Mouse (Mus musculus) limb, embryonic 12.5 days (tissue): ENCODE results near the gene Cnpy2. TPM values are rescaled to one million over a fixed set of nuclear protein-coding genes. Genes with fewer than 3 reads are reported as not detected.
"Not testable (repeated sequence)": the region's sequence is repeated elsewhere in the genome, so short reads cannot be mapped to it uniquely, and the experiment has no call there.

Source experiments
- ATAC-seq: fragments of 200-750 bp; cut with Nextera tagmentation; 2 replicates; pipeline ENCODE4 v1.8.0; 2017; ENCODE audit warnings: low read depth, moderate TSS enrichment; ENCODE audit not compliant: insufficient number of reproducible peaks, insufficient read depth, low FRiP score, low TSS enrichment
- H3K27ac ChIP-seq: fragments of 300-500 bp; sonication (generic); 2 replicates; pipeline ENCODE4 v1.5.1; 2016; ENCODE audit warnings: mild to moderate bottlenecking, moderate library complexity
- H3K27me3 ChIP-seq: fragments of 300-500 bp; sonication (generic); 2 replicates; pipeline ENCODE4 v1.6.1; 2016; ENCODE audit warnings: mild to moderate bottlenecking, moderate library complexity
- H3K36me3 ChIP-seq: fragments of 300-500 bp; sonication (generic); 2 replicates; pipeline ENCODE4 v1.6.1; 2016; ENCODE audit warnings: mild to moderate bottlenecking, moderate library complexity
- H3K4me1 ChIP-seq: fragments of 300-500 bp; sonication (generic); replicated peaks from 2 replicates; pipeline ENCODE4 v1.6.1; 2016
- H3K4me2 ChIP-seq: fragments of 300-500 bp; sonication (generic); 2 replicates; pipeline ENCODE4 v1.6.1; 2016; ENCODE audit warnings: mild to moderate bottlenecking, moderate library complexity
- H3K4me3 ChIP-seq: fragments of 300-500 bp; sonication (generic); replicated peaks from 2 replicates; pipeline ENCODE4 v1.5.1; 2016; ENCODE audit warnings: mild to moderate bottlenecking
- H3K9ac ChIP-seq: fragments of 300-500 bp; sonication (generic); replicated peaks from 2 replicates; pipeline ENCODE4 v1.6.1; 2016; ENCODE audit warnings: mild to moderate bottlenecking, moderate library complexity
- H3K9me3 ChIP-seq: fragments of 300-500 bp; sonication (generic); 2 replicates; pipeline ENCODE4 v1.6.1; 2016; ENCODE audit warnings: mild to moderate bottlenecking, moderate library complexity
- WGBS: fragments of 180-500 bp; shearing (Covaris S2); methylation state at CpG from one replicate; pipeline ENCODE4 v1.1.7; 2016; 5-methylcytosine and 5-hydroxymethylcytosine counted together
- polyA plus RNA-seq: library from polyadenylated mRNA; unstranded; fragments of >200 nt; fragmentation: Nextera tagmentation; extraction: Ambion mirVana; gene quantifications from 2 replicates; pipeline ENCODE4 v1.2.1, GENCODE M21; 2016

Gene Cnpy2
- polyA plus RNA-seq, 1 experiment from 2014 or later: 351 TPM

DNA sequence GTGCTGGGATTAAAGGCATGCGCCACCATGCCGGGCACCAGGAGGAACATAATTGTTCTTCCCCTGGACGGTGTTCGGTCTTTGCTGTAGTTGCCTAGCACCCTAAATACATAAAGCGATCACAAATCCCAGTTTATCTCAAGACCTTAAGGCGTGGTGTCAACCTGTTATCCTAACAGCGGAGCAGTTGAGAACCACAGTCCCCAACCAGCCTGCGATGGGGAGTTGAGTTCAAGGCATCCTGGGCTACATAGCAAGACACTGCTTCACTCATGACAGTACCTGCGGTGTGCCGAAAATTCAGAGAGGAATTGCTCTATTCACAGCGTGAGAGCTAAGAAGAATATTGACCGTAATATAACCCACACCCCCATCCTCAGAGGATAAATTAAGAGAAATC lies 618 bp upstream of the Cnpy2 start:
- Histone ChIP-seq H3K9ac (peak overlapping the region; percentile 96), H3K36me3 (peaks cover 68% of the 10 kb centered on the region), H3K4me2 (peak overlapping the region; percentile 88), H3K27ac (peak overlapping the region; percentile 97), H3K4me1 (peaks cover 15% of the 10 kb centered on the region), H3K27me3 (no peaks in the 10 kb centered on the region), H3K4me3 (peak overlapping the region; percentile 68), H3K9me3 (no peaks in the 10 kb centered on the region)
- no peak for ATAC-seq
- 64% methylated on average over 12 of the region's 12 CpGs for WGBS

DNA sequence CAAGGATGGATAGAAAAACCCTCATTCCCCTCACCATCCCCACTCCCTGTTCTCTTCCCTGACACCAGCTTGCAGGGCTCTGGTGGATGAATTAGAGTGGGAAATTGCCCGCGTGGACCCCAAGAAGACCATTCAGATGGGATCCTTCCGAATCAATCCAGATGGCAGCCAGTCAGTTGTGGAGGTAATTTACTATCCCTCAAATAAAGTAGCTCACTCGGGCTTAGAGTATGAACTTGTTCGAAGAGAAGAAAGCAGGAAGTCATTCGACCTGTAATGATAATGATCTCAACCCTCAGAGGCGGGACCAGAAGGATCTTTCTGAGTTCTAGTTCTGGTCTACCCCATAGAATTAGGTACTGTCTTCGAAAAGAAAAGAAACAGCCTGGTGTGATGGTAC lies 1.3 kb downstream of the Cnpy2 start:
- Histone ChIP-seq H3K9ac (peak overlapping the region; percentile 96), H3K4me3 (peak overlapping the region; percentile 68), H3K36me3 (peaks cover 68% of the 10 kb centered on the region), H3K4me1 (peaks cover 15% of the 10 kb centered on the region), H3K4me2 (peak overlapping the region; percentile 88), H3K27me3 (no peaks in the 10 kb centered on the region), H3K9me3 (no peaks in the 10 kb centered on the region), H3K27ac (peak overlapping the region; percentile 97)
- 70% methylated on average over 8 of the region's 8 CpGs for WGBS
- no peak for ATAC-seq

DNA sequence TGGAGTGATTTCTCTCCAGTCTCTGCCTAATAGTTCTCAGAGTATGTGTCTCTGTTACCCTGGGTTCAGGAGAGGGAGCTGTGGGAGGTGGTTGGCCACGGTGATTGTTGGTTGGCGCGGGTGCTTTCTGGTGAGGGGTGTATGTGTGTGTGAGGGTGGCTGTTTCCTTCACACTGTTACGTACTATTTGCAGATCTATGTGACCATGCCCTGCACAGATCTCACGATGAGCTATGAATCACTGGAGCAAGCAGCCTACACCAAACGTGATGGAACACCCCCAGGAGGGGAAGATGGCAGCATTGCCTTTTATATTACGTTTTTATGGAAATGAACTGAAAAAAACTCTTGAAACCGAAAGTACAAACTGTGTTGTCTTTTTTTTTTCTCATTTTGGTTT lies 4.6 kb downstream of the Cnpy2 start:
- H3K9ac ChIP-seq: no peak overlapping the region
- no peak overlapping the region for H3K4me2 ChIP-seq
- no peak overlapping the region for H3K4me3 ChIP-seq
- no peak for ATAC-seq
- no peaks in the 10 kb centered on the region for H3K9me3 ChIP-seq
- no peak overlapping the region for H3K27ac ChIP-seq
- H3K4me1 ChIP-seq: peaks cover 12% of the 10 kb centered on the region
- 94% methylated on average over 8 of the region's 8 CpGs for WGBS
- no peaks in the 10 kb centered on the region for H3K27me3 ChIP-seq
- peaks cover 57% of the 10 kb centered on the region for H3K36me3 ChIP-seq

DNA sequence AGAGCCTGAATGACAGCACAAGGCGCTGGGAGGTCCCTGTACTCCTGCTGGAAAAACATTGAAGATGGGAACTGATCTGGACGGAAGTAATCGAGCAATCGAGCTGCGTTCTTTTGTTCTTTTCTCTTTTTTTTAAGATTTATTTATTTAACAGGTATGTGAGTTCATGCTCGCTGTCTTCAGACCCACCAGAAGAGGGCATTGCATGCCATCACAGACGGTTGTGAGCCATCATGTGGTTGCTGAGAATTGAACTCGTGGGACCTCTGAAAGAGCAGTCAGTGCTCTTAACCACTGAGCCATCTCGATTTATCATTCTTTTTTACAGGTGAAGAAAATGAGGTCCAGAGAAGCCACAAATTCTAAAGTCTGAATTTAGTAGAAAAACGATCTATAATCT lies 5.4 kb downstream of the Cnpy2 start:
- Histone ChIP-seq H3K36me3 (peaks cover 57% of the 10 kb centered on the region), H3K27me3 (no peaks in the 10 kb centered on the region), H3K27ac (no peak overlapping the region), H3K9ac (no peak overlapping the region), H3K4me2 (no peak overlapping the region), H3K9me3 (no peaks in the 10 kb centered on the region), H3K4me3 (no peak overlapping the region), H3K4me1 (peaks cover 12% of the 10 kb centered on the region)
- no peak for ATAC-seq
- WGBS: 94% methylated on average over 10 of the region's 10 CpGs

DNA sequence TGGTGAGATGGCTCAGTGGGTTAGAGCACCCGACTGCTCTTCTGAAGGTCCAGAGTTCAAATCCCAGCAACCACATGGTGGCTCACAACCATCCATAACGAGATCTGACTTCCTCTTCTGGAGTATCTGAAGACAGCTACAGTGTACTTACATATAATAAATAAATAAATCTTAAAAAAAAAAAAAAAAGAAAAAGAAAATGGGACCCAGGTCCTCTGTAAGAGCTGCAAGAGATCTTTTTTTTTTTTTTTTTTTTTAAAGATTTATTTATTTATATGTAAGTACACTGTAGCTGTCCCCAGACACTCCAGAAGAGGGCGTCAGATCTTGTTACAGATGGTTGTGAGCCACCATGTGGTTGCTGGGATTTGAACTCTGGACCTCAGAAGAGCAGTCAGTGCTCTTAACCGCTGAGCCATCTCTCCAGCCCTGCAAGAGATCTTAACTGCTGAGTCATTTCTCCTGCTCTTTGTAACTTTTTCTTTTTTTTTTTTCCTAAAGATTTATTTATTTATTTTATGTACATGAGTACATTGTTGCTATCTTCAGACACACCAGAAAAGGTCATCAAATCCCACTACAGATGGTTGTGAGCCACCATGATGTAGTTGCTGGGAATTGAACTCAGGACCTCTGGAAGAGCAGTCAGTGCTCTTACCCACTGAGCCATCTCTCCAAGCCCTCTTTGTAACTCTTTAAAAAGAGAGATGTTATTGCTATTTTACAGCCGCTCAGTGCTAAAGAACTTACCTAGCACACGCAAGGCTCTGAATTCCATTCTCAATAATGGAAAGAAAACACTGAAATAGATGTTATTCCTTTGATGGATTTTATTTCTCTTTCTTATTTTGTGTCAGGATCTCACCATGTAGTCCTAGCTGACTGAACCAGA lies 10.3 kb downstream of the Cnpy2 start:
- H3K9ac ChIP-seq, ATAC-seq, H3K4me1 ChIP-seq, H3K4me2 ChIP-seq, H3K27ac ChIP-seq, H3K27me3 ChIP-seq, H3K4me3 ChIP-seq, H3K9me3 ChIP-seq: not testable (repeated sequence)
- peaks cover 24% of the 10 kb centered on the region for H3K36me3 ChIP-seq
- WGBS: 83% methylated on average over 6 of the region's 6 CpGs

DNA sequence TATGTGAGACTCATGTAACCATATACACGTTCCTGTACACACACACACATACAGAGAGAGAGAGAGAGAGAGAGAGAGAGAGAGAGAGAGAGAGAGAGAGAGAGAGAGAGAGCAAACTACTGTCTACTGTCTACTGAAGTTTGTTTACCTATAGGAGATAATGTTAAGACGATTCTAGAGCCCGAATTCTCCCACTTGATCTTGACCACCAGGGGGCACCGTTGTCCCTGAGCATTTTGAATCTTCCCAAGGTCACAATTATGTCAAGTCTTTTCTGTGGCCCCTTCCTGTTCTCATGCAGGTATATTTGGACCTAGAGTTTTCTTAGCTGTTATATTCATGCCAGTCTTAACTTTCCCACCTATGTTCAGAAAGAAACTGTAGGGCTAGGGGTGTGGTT lies 13.3 kb downstream of the Cnpy2 start:
- Histone ChIP-seq H3K27me3 (no peaks in the 10 kb centered on the region), H3K36me3 (peaks cover 12% of the 10 kb centered on the region; the same call in 1 of the 2 replicates), H3K9me3 (no peaks in the 10 kb centered on the region), H3K27ac (no peak overlapping the region), H3K4me2 (no peak overlapping the region), H3K4me1 (peaks cover 17% of the 10 kb centered on the region), H3K9ac (no peak overlapping the region), H3K4me3 (no peak overlapping the region)
- 3% methylated on average over 4 of the region's 4 CpGs for WGBS
- no peak for ATAC-seq

DNA sequence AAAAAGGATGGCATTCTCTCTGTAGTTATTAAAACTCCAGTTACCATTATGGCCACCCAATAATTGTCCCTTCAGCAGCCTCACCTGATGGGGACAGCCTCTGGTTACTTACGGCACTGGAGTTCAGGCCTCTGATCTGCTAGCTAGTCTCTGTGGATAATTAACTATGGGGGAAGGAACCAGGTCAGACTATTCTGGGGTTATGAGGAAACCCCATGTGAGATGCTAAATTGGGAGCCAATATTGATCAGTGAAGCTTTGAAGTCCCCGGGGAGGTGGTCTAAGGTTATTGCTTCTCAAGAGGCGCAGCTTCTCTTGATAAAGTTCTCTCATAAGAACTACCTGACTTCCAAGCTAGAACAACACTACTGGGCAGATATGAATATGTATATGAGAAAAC lies 13.9 kb downstream of the Cnpy2 start:
- no peak for ATAC-seq
- WGBS: 91% methylated on average over 3 of the region's 3 CpGs
- no peaks in the 10 kb centered on the region for H3K27me3 ChIP-seq
- peak overlapping the region; percentile 73; the same call in 1 of the 2 replicates for H3K4me2 ChIP-seq
- no peak overlapping the region for H3K4me3 ChIP-seq
- no peaks in the 10 kb centered on the region for H3K9me3 ChIP-seq
- H3K9ac ChIP-seq: no peak overlapping the region
- H3K4me1 ChIP-seq: peaks cover 17% of the 10 kb centered on the region
- H3K36me3 ChIP-seq: peaks cover 14% of the 10 kb centered on the region
- no peak overlapping the region for H3K27ac ChIP-seq

DNA sequence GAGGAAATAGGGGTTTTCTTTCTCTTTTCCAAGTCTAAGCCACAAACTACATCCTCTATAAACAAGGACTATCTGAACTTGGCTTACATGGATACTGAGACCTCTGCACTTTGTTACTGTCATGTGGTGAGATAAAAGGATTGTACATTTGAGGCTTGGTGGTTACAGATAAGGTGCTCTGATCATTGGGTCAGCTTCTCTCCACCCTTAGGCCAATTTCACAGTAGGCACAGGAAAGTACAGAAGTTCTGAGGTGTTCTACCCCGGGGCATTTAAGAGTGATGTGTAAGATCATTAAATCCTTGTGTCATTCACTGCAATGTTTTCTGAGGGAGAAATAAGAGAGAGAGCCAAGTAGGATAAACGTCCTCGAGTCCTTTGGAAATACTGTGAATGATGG lies 14.3 kb downstream of the Cnpy2 start:
- Histone ChIP-seq H3K4me3 (peak overlapping the region; percentile 95), H3K27me3 (no peaks in the 10 kb centered on the region), H3K4me2 (peak overlapping the region; percentile 73), H3K27ac (peak overlapping the region; percentile 93; the same call in 1 of the 2 replicates), H3K9ac (peak overlapping the region; percentile 54; the same call in 1 of the 2 replicates), H3K9me3 (no peaks in the 10 kb centered on the region), H3K4me1 (peaks cover 17% of the 10 kb centered on the region), H3K36me3 (peaks cover 14% of the 10 kb centered on the region)
- no peak for ATAC-seq
- WGBS: 84% methylated on average over 3 of the region's 3 CpGs

DNA sequence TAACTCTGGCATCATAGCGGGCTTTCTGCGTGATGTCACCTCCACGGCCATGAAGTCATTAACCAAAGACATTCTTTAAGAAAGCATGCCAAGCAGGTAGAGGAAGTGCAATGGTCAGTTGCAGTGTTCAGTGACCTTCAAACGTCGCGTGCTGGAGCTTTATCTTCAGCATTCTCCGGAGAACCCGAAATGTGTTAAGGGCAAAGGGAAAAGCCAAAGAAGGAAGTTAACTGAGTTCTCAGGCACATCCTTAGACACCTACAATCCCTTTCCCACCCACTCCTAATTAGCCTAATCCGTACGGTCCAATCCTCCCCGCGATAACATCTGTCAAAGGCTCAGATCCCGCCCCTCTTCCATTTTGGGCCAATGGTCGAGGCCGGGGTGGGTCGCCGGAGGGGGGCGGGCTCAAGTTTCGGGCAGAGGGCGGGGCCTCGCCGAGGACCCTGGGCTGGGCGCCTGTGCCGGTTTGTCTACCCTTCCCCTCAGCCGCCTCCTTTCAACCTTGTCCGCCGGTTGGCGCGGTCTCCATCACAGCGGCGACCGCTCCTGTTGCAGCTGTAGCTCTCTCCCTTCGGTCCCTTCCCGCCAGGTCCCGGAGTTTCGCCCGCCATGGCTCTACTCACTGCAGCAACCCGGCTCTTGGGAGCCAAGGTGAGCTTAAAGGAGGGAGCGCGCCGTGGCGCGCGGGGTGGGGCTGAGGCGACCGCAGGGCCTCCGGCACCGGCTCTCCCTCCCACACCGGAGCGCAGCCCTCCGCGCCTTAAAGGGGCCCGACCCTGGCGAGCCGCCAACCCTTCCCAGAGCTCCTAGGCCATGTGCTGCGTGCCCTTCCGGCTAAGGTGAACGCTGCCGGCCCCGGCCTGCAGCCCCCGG lies 15.3 kb downstream of the Cnpy2 start, which contains the start of gene Cs:
TSS of gene Cs (plus strand) at position 429 of the 876 bp plus-strand sequence.
- Histone ChIP-seq H3K4me2 (peak within 1 kb of the TSS; percentile 90), H3K4me3 (peak within 1 kb of the TSS; percentile 95), H3K9me3 (no peaks in the 10 kb centered on the region), H3K9ac (peak within 1 kb of the TSS; percentile 90), H3K27ac (peak within 1 kb of the TSS; percentile 93), H3K4me1 (peaks cover 17% of the 10 kb centered on the region), H3K36me3 (peaks cover 14% of the 10 kb centered on the region), H3K27me3 (no peaks in the 10 kb centered on the region)
- WGBS: 1% methylated on average over 60 of the region's 61 CpGs
- peak; percentile 99 for ATAC-seq

DNA sequence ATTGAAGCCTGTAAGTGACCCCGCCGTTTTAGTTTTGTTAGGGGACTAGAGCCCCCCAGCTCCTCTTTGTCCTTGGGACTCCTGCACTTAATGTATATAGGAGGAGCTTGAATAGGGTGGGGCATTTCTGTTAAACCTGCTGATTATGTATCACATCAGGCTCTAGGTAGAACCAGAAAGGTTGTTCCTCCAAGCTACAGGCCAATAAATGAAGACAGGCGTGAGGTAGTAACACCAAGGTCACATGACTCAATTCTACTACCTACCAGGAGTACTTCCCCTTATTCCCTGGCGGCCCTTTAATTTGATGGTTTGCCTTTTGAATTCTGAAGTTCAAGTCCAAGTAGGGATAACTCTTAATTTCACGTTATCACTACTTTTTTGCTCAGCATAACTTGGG lies 16.2 kb downstream of the Cnpy2 start:
- whole genome bisulfite sequencing: 20% methylated on average over 5 of the region's 5 CpGs
- Histone ChIP-seq H3K27ac (peak overlapping the region; percentile 93), H3K36me3 (peaks cover 19% of the 10 kb centered on the region), H3K9ac (peak overlapping the region; percentile 90), H3K27me3 (no peaks in the 10 kb centered on the region), H3K4me2 (peak overlapping the region; percentile 90), H3K9me3 (no peaks in the 10 kb centered on the region), H3K4me1 (peaks cover 17% of the 10 kb centered on the region), H3K4me3 (peak overlapping the region; percentile 95)
- ATAC-seq: no peak

DNA sequence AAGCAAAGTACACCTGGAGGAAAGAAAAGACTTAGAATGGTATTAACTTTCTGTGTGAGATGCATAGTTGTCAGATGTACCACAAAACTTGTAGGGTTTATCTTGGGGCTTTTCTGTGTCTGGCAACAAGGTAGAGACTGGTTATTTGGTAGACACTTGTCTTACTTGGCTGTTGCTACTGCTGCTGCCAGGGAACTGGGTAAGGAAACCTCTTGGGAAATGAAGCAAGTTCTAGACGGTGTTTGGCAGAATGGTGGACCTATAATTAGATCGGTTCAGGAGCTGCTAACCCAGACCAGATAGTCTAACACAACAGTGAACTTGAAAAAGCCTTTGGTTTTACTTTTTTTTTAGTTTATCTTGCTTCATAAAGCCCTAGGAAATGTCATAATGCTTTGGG lies 16.7 kb downstream of the Cnpy2 start:
- no peaks in the 10 kb centered on the region for H3K27me3 ChIP-seq
- peaks cover 17% of the 10 kb centered on the region for H3K4me1 ChIP-seq
- 76% methylated on average over 2 of the region's 2 CpGs for WGBS
- peak overlapping the region; percentile 27; the same call in 1 of the 2 replicates for H3K9ac ChIP-seq
- H3K27ac ChIP-seq: no peak overlapping the region
- peaks cover 19% of the 10 kb centered on the region for H3K36me3 ChIP-seq
- peak overlapping the region; percentile 90 for H3K4me2 ChIP-seq
- ATAC-seq: no peak
- H3K9me3 ChIP-seq: no peaks in the 10 kb centered on the region
- peak overlapping the region; percentile 95 for H3K4me3 ChIP-seq
